Mouse (Mus musculus) CH12.LX (cell line): ENCODE data around the gene Smpd1. TPM values are rescaled to one million over a fixed set of nuclear protein-coding genes. Genes with fewer than 3 reads are reported as not detected.

Experiments used
- DNase-seq: peaks from one replicate; pipeline ENCODE4 v3.0.0-alpha.2; 2013; ENCODE audit errors: extremely low read depth
- H3K27ac ChIP-seq: 2 replicates; pipeline ENCODE4 v1.5.1; 2012; ENCODE audit warnings: low read depth, mild to moderate bottlenecking, control low read depth, moderate library complexity; ENCODE audit not compliant: insufficient read depth
- H3K27me3 ChIP-seq: replicated peaks from 2 replicates; pipeline ENCODE3; 2012; ENCODE audit warnings: inconsistent platforms
- H3K36me3 ChIP-seq, 2 experiments: replicated peaks in 1 of 2; 2 replicates each; pipeline versions ENCODE3 to v1.6.1; 2012; ENCODE audit warnings: inconsistent platforms in 1 of 2, low read length in 1 of 2, mild to moderate bottlenecking in 1 of 2, mixed read lengths in 1 of 2, moderate library complexity in 1 of 2; ENCODE audit not compliant: control insufficient read depth in 1 of 2, insufficient read depth in 1 of 2
- H3K4me1 ChIP-seq, 2 experiments: 2 replicates each; pipeline ENCODE4 v1.6.1; 2012; ENCODE audit warnings: inconsistent platforms in 1 of 2, moderate library complexity in 1 of 2; ENCODE audit not compliant: insufficient read depth in 2 of 2, control insufficient read depth in 1 of 2
- H3K4me2 ChIP-seq: 2 replicates; pipeline ENCODE4 v1.6.1; 2012; ENCODE audit warnings: low read depth, mild to moderate bottlenecking, control low read depth; ENCODE audit not compliant: poor library complexity, insufficient read depth, severe bottlenecking
- H3K4me3 ChIP-seq, 3 experiments: fragments of 150-350 bp in 1 of 3; sonication (generic) in 1 of 3; replicated peaks in 1 of 3; 2 replicates each; pipeline versions ENCODE3 to v1.5.1; 2011 to 2012; ENCODE audit warnings: low read depth in 2 of 3, low read length in 2 of 3, mild to moderate bottlenecking in 2 of 3, moderate library complexity in 2 of 3, control low read depth in 1 of 3, improper control_type of control experiment in 1 of 3, inconsistent platforms in 1 of 3, mixed read lengths in 1 of 3; ENCODE audit not compliant: poor library complexity in 1 of 3
- H3K79me2 ChIP-seq: replicated peaks from 2 replicates; pipeline ENCODE4 v1.6.1; 2012; ENCODE audit warnings: mild to moderate bottlenecking, moderate library complexity; ENCODE audit not compliant: control insufficient read depth, poor library complexity, insufficient read depth, severe bottlenecking; ENCODE audit errors: extremely low read depth
- H3K9ac ChIP-seq: 2 replicates; pipeline ENCODE4 v1.6.1; 2012; ENCODE audit warnings: low read depth, mild to moderate bottlenecking, control low read depth, moderate library complexity; ENCODE audit not compliant: insufficient read depth
- H3K9me3 ChIP-seq: replicated peaks from 2 replicates; pipeline ENCODE3; 2012; ENCODE audit warnings: low read length, inconsistent platforms, mixed read lengths
- CHD2 ChIP-seq: IDR thresholded peaks from 2 replicates; pipeline ENCODE4 v1.6.1; 2011; ENCODE audit warnings: low read length, improper control_type of control experiment
- E2F4 ChIP-seq: IDR thresholded peaks from 2 replicates; pipeline ENCODE4 v1.6.1; 2011; ENCODE audit warnings: low read depth, low read length, improper control_type of control experiment; ENCODE audit not compliant: insufficient replicate concordance
- ELF1 ChIP-seq: IDR thresholded peaks from 2 replicates; pipeline ENCODE4 v1.6.1; 2014; ENCODE audit warnings: low read depth, mild to moderate bottlenecking, inconsistent platforms, low read length, improper control_type of control experiment
- GABPA ChIP-seq: IDR thresholded peaks from 2 replicates; pipeline ENCODE4 v1.6.1; 2012; ENCODE audit warnings: low read depth, low read length, improper control_type of control experiment, inconsistent platforms; ENCODE audit not compliant: insufficient replicate concordance
- HCFC1 ChIP-seq: IDR thresholded peaks from 2 replicates; pipeline ENCODE4 v1.6.1; 2012; ENCODE audit warnings: low read depth, mild to moderate bottlenecking, inconsistent platforms, low read length, improper control_type of control experiment
- IRF4 ChIP-seq: IDR thresholded peaks from 2 replicates; pipeline ENCODE4 v1.6.1; 2014; ENCODE audit warnings: low read depth, mild to moderate bottlenecking, inconsistent platforms, low read length, improper control_type of control experiment
- JUND ChIP-seq: conservative IDR thresholded peaks from 2 replicates; pipeline ENCODE4 v1.6.1; 2011; ENCODE audit warnings: low read depth, low read length, improper control_type of control experiment
- MAX ChIP-seq: IDR thresholded peaks from 2 replicates; pipeline ENCODE4 v1.6.1; 2011; ENCODE audit warnings: low read length, improper control_type of control experiment
- MEF2A ChIP-seq: IDR thresholded peaks from 2 replicates; pipeline ENCODE4 v1.6.1; 2014; ENCODE audit warnings: low read depth, mild to moderate bottlenecking, inconsistent platforms, low read length, improper control_type of control experiment, borderline replicate concordance
- NELFE ChIP-seq: IDR thresholded peaks from 2 replicates; pipeline ENCODE4 v1.6.1; 2011; ENCODE audit warnings: low read depth, low read length, improper control_type of control experiment
- POLR2A ChIP-seq: IDR thresholded peaks from 2 replicates; pipeline ENCODE4 v1.6.1; 2011; ENCODE audit warnings: low read depth, mild to moderate bottlenecking, improper control_type of control experiment, low read length
- SIN3A ChIP-seq: IDR thresholded peaks from 2 replicates; pipeline ENCODE4 v1.6.1; 2012; ENCODE audit warnings: low read length, improper control_type of control experiment, inconsistent platforms
- SMC3 ChIP-seq: IDR thresholded peaks from 2 replicates; pipeline ENCODE4 v1.6.1; 2011; ENCODE audit warnings: low read depth, low read length, improper control_type of control experiment
- TBP ChIP-seq: conservative IDR thresholded peaks from 2 replicates; pipeline ENCODE4 v1.6.1; 2011; ENCODE audit warnings: low read depth, low read length, improper control_type of control experiment
- TCF12 ChIP-seq: IDR thresholded peaks from 2 replicates; pipeline ENCODE4 v1.6.1; 2014; ENCODE audit warnings: low read depth, mild to moderate bottlenecking, inconsistent platforms, low read length, improper control_type of control experiment
- UBTF ChIP-seq: IDR thresholded peaks from 2 replicates; pipeline ENCODE4 v1.6.1; 2012; ENCODE audit warnings: low read depth, mild to moderate bottlenecking, inconsistent platforms, low read length, improper control_type of control experiment, moderate library complexity
- USF1 ChIP-seq: IDR thresholded peaks from 2 replicates; pipeline ENCODE4 v1.6.1; 2014; ENCODE audit warnings: low read depth, mild to moderate bottlenecking, inconsistent platforms, low read length, improper control_type of control experiment
- USF2 ChIP-seq: conservative IDR thresholded peaks from 2 replicates; pipeline ENCODE4 v1.6.1; 2011; ENCODE audit warnings: low read depth, low read length, improper control_type of control experiment
- ZKSCAN1 ChIP-seq: IDR thresholded peaks from 2 replicates; pipeline ENCODE4 v1.6.1; 2012; ENCODE audit warnings: low read depth, inconsistent platforms, low read length, improper control_type of control experiment, borderline replicate concordance
- ZMIZ1 ChIP-seq: IDR thresholded peaks from 2 replicates; pipeline ENCODE4 v1.6.1; 2012; ENCODE audit warnings: low read depth, mild to moderate bottlenecking, inconsistent platforms, low read length, improper control_type of control experiment
- dilution Hi-C: fragments of 300-500 bp; cut with MboI; formaldehyde crosslinking; loops from 2 replicates; pipeline ENCODE4 v1.14.3; 2020; ENCODE audit warnings: low sequenced_read_pairs; ENCODE audit not compliant: extremely low pct_unique_long_range_greater_than_20kb, extremely low pct_ligation_motif_present
- in situ Hi-C: fragments of 300-500 bp; cut with MboI; formaldehyde crosslinking; loops from 3 replicates; pipeline ENCODE4 v1.14.3; 2019; ENCODE audit warnings: low sequenced_read_pairs, low pct_ligation_motif_present, low pct_unique_long_range_greater_than_20kb, mixed read lengths
- polyA plus RNA-seq: library from polyadenylated mRNA; unstranded; fragments of >175 nt; gene quantifications from 2 replicates; pipeline ENCODE4 v1.2.1, GENCODE M21; 2012; ENCODE audit warnings: low read depth; ENCODE audit not compliant: insufficient read length
- total RNA-seq, 2 experiments: library from RNA; depleted of rRNA; stranded (reverse); fragments of 300-350 nt in 1 of 2; fragments of >200 nt in 1 of 2; gene quantifications; 2 replicates each; pipeline ENCODE4 v1.2.3; 2012 to 2014

The Smpd1 gene
- total RNA-seq (2012; rRNA removed) (19.3 and 22.5 TPM in 2 replicates), total RNA-seq (2014; rRNA removed) (13.7 and 16.9 TPM in 2 replicates), polyA plus RNA-seq (13.7 and 17.9 TPM in 2 replicates)

GRCm38 (mm10) chr7:105554212-105554942 lies at the start of gene Smpd1:
Gene Smpd1, plus strand, starts transcription at chr7:105554360.
- Histone ChIP-seq H3K27ac (no peak within 1 kb of the TSS), H3K9ac (peak within 1 kb of the TSS; percentile 85), H3K4me3 (peak within 1 kb of the TSS; percentile 76 to 80 (median 80)), H3K36me3 (peaks cover 11 to 32% of the 10 kb centered on the region in 2 experiments), H3K4me1 (peaks cover 9 to 21% of the 10 kb centered on the region in 2 experiments), H3K27me3 (no peaks in the 10 kb centered on the region), H3K4me2 (peak within 1 kb of the TSS; percentile 72), H3K9me3 (no peaks in the 10 kb centered on the region), H3K79me2 (no peaks in the 10 kb centered on the region)
- in situ Hi-C loops = no loop called here
- dilution Hi-C loops = no loop called here
- DNase-seq = peak; percentile 93
- TF ChIP-seq ZMIZ1 (peak; percentile 65), UBTF (no peak), POLR2A (peak; percentile 75), SIN3A (peak; percentile 54), MAX (peak; percentile 21; the same call in 1 of the 2 replicates), NELFE (peak; percentile 71), TCF12 (peak; percentile 78), HCFC1 (peak; percentile 68), MEF2A (peak; percentile 22; the same call in 1 of the 2 replicates), TBP (peak; percentile 62; the same call in 1 of the 2 replicates), ELF1 (peak; percentile 79), IRF4 (0 out of 2 replicates have a peak, but pooled peaks have one; percentile 12), JUND (no peak), CHD2 (peak; percentile 72), USF1 (no peak)

- Histone ChIP-seq H3K36me3 (no peaks in the 10 kb centered on the region), H3K9ac (no peak overlapping the region), H3K27me3 (peaks cover 1% of the 10 kb centered on the region), H3K9me3 (no peaks in the 10 kb centered on the region), H3K4me2 (no peak overlapping the region), H3K27ac (no peak overlapping the region), H3K4me1 (0 out of 4 replicates have a peak, but pooled peaks cover 0 to 3% of the 10 kb centered on the region in 2 experiments), H3K4me3 (no peak overlapping the region), H3K79me2 (no peaks in the 10 kb centered on the region)
- in situ Hi-C loops = no loop called here
- no peak for DNase-seq
- no peak for TF ChIP-seq ZKSCAN1
- no peak for TF ChIP-seq E2F4
- no peak for TF ChIP-seq MEF2A
- no peak for TF ChIP-seq GABPA
- TF ChIP-seq IRF4 = no peak
- TF ChIP-seq USF2 = no peak
- no peak for TF ChIP-seq SMC3
- dilution Hi-C loops = no loop called here
Observed at GRCm38 (mm10) chr7:105507257-105507656, 46.9 kb upstream of the Smpd1 start.
